Mouse (Mus musculus) thymus, adult 2 months (tissue): Measurements from ENCODE around the gene Ssh2.

ENCODE experiments used
- CTCF ChIP-seq: fragments of 200-500 bp; IDR thresholded peaks from 2 replicates; pipeline ENCODE4 v1.5.1; 2012; ENCODE audit warnings: mild to moderate bottlenecking, control low read depth, low read length, moderate library complexity, borderline replicate concordance; ENCODE audit not compliant: control insufficient read depth, poor library complexity, insufficient read depth; ENCODE audit errors: extremely low read depth
- POLR2A ChIP-seq: fragments of 200-500 bp; IDR thresholded peaks from 2 replicates; pipeline ENCODE4 v1.6.1; 2012; ENCODE audit warnings: mild to moderate bottlenecking, low read length, control low read depth, moderate library complexity; ENCODE audit not compliant: control insufficient read depth, poor library complexity, insufficient read depth; ENCODE audit errors: extremely low read depth

GRCm38 (mm10) chr11:77494782-77495181, 278.7 kb downstream of the Ssh2 start:
- TF ChIP-seq POLR2A: no peak
- TF ChIP-seq CTCF: no peak
